Mouse (Mus musculus): ENCODE data around the gene Lama5.

The Lama5 gene

GRCm38 (mm10) chr2:180224647-180225043, 1.0 kb downstream of the Lama5 start:
- DNase-seq (ENCODE audit: low spot score in 2 of 2), result no peak

DNA sequence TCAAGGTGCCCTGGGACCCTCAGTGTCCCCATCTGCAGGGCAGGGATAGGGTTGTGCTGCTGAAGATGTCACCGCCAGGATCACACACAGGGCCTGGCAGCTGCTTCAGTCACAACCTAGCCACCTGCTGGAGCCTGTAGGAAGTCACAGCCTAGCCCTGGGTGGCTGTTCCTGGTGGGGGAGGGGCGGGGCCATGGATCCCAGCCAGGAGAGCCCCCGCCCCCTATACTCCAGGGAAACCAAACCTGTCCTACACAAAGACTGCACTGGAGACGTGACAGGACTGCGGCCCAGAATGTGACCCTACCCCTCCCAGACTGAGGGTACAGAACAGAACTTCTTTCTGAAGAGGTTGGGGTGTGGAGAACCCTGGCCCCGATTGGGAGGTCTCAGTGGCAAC, 3.4 kb downstream of the Lama5 start:
- no peak for DNase-seq (ENCODE audit: low spot score in 2 of 2)

DNA sequence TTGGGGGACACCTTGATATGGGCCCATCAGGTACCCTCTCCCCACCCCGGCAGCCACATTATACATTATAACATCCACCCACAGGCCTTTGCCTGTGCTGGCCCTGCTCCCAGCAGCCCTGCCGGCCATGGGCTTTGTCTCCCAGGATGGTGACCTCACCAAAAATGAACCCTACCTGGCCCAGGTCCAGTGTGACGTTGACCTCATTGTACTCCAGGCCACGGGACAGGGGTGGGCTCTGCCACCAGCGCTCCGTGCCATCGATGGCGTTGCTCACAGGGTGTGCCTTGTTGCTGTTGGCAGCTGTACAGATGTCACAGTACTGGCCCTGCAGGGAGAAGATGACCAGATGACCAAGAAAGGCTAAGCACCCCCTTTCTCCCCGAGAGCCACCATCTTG, 4.6 kb downstream of the Lama5 start:
- no peak for DNase-seq (ENCODE audit: low spot score in 2 of 2)

DNA sequence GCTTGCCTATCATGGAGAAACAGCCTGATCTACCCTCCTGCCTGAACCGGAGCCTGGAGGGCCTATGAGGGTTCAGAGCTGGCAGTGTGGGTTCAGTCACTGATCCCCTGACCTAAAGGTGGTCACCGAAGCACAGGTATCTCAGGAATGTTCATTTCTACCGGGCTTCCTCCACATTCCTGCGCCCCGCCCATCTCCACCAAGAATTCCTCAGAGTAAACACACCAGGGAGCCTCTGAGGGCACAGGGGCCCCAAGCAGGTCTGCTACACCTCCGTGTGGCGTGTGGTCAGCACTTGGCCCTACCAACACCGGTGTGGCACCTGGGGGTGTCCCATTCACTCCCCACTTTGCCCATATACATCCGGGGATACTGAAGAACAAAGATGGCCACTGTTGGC, 5.5 kb downstream of the Lama5 start:
- no peak for DNase-seq (ENCODE audit: low spot score in 2 of 2)

DNA sequence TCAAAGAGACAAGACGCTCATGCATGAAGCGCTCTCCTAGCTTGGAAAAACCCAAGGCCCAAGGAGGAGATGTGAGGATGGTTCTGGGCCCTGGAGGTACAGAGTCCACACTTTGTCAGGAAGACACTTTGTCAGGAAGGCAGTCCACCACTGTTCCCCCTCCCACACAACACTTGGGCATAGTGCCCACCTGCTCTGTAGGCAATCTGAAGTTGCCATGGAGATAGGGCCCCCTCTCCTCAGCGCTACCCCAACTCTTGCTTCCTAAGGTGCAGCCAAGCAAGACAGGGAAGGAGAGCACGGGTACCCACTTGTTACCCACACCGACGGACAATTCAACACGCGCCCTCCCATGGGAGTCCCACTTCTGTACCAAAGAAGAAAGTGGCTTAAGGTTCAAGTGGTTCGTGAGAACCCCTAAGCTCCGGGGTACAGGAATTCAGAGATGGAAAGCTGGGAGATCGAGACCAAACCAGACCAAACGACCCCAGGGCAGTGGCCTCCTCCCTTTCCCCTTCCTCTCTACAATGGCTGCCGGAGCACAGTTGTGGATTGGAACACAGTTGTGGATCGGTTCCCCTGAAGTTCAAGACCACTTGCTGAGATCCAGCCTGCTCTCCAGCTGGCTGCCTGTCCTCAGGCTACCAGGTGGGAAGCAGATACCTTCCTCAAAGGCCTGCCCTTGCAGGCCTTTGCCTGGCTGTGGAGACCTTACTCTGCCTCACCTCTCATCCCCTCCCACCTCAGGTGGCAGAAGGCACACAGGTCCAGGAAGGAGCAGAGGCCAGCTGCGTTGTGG, 6.3 kb downstream of the Lama5 start:
- no peak for DNase-seq (ENCODE audit: low spot score in 2 of 2)

GRCm38 (mm10) chr2:180218677-180219076, 7.0 kb downstream of the Lama5 start:
- DNase-seq (ENCODE audit: low spot score in 2 of 2), result no peak

DNA sequence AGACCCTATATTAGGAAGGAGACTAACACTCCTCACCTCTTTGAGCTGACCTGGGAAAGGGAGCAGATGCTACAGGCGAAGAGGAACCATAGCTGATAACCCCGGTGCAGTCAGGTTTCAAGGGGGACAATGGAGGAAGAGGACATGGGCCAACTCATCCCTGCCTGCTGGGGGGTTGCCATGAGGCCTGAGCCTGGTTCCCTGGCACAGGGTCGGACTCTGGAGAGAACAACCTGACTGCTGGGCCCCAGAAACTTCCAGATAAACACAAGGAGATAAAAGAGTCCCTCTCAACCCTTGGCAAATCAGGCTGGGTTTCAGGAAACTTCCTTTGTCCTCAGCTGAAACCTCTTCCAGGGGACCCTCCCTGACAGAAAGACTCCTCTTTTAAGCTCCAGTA, 7.4 kb downstream of the Lama5 start:
- no peak for DNase-seq (ENCODE audit: low spot score in 2 of 2)

DNA sequence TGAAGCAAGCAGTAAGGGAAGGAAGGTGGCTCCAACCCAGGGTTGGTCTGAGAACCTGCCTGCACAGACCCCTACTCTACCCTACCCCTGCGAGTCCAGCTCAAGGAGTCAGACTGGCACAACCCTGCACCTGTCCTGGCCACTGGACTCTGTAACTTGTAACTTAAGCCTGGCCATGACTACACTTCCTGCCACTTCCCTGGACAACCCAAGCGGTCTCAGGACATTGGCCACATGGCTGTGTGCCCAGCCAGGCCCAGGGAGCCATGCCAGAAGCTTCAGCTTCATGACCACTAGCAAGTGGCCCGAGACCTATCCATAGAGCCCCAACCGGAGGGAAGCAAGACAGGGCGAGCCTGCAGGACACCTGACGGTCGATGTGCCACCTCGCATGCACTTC, 8.1 kb downstream of the Lama5 start:
- no peak for DNase-seq (ENCODE audit: low spot score in 2 of 2)

DNA sequence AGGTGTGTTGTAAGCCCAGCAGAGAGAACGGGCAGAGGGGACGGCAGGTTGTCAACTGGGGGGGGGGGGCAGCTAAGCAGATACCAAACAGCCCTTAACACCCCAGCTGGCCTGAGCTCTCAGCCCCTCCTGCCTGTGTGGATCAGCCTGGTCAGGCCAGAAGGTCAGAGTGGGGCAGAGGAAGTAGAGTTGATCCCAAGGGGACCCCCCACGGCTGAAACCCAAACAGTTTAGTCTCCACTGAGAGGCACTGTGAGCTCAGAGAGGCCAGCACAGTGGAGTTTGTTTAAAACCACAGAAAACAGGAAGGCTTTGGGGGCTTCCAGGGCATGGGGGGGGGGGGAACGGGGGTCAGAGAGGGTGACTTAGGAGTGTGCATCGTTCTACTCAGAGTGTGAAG, 8.7 kb downstream of the Lama5 start:
- DNase-seq (ENCODE audit: low spot score in 2 of 2), result no peak

GRCm38 (mm10) chr2:180215951-180216350, 9.7 kb downstream of the Lama5 start:
- no peak for DNase-seq (ENCODE audit: low spot score in 2 of 2)

DNA sequence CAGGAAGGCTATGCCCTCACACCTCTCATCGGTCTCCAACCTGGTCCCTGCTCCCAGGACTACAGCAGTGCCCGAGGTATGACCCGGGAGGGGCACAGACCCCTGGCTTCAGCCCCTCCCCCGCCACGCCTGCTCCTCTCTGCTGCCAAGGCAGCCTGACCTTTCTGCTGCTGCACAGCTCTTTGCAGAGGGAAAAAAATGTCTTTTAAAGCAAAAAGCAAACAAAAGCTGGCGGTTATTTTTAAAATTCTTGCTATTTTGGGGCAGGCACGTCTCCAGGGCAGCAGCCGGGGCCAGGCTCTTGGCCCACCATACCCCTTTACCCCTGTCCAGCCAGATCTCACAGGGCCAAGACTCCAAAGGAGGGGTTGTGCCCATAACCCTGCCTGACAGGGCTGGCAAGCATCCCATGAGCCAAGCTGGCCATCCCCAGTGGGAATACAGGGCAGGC, 10.6 kb downstream of the Lama5 start:
- no peak for DNase-seq (ENCODE audit: low spot score in 2 of 2)

- DNase-seq (ENCODE audit: low spot score in 2 of 2), result no peak
Observed at GRCm38 (mm10) chr2:180214352-180214978, 11.2 kb downstream of the Lama5 start.

DNA sequence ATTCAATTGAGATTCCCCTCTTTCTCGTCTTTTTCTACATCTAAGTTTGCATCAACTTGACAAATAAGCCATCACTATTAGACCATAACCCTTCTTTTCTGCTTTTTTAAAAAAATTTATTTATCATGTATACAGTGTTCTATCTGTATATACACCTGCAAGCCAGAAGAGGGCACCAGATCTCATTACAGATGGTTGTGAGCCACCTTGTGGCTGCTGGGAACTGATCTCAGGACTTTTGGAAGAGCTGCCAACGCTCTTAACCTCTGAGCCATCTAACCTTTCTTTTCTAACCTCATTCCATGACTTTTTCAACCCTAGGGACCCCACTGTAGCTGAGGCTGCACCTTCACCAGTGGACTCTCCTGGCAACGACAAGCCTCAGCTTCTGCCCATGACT, 13.4 kb downstream of the Lama5 start:
- DNase-seq (ENCODE audit: low spot score in 2 of 2), result no peak

DNA sequence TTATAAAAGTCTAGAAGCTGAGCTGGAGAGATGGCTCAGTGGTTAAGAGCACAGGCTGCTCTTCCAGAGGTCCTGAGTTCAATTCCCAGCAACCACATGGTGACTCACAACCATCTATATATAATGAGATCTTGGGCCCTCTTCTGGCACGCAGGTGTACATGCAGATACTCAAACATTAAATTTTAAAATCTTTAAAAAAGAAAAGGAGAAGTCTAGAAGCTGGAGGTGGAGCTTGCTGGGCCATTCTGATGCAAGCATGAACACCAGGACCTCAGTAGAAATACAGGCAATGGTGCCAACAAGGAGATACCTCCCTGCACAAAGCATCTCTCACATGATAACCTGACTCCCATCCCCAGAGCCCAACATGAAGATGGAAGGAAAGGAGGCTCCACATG, 16.7 kb downstream of the Lama5 start:
- DNase-seq (ENCODE audit: low spot score in 2 of 2), result no peak

- no peak for DNase-seq (ENCODE audit: low spot score in 2 of 2)
Observed at GRCm38 (mm10) chr2:180207840-180208239, 17.8 kb downstream of the Lama5 start.

DNA sequence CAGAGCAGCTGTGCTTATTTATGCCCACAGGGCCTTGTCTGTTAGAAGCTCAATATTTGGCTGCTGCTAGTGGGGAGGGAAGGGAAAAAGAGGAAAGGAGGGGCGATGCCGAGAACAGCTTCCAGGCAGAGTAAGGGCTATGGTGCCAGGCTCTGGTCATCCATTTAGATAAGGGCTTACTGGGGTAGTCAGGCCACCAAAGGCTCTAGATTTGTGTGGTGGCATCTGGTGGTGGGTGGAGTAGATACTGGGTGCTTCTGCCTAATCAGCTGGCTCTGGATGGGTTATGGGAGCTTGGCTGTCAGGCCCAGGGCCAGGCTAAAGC, 19.7 kb downstream of the Lama5 start:
- no peak for DNase-seq (ENCODE audit: low spot score in 2 of 2)

- DNase-seq (ENCODE audit: low spot score in 2 of 2), result no peak
Observed at GRCm38 (mm10) chr2:180205083-180205955, 20.3 kb downstream of the Lama5 start.

GRCm38 (mm10) chr2:180204501-180204900, 21.2 kb downstream of the Lama5 start:
- DNase-seq (ENCODE audit: low spot score in 2 of 2), result no peak

GRCm38 (mm10) chr2:180202805-180203204, 22.9 kb downstream of the Lama5 start:
- no peak for DNase-seq (ENCODE audit: low spot score in 2 of 2)

DNA sequence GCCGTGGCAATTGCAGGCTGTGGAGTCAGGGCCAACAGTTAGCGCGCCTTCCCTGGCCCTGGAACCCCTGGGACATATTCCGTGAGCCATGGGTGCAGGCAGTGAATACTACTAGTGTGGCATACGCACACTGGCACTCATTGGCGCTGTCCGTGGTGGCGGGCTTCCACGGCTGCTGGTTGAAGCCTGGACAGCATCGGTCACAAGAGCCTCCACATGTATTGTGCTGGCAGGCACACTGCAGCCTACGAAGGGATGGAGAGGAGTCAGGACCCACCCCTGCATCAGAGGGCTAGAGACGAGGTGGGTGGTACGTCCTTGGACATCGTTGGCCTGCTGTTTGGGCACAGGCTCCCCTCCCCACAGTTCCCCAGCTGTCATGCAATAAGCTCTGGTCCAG, 23.4 kb downstream of the Lama5 start:
- no peak for DNase-seq (ENCODE audit: low spot score in 2 of 2)

DNA sequence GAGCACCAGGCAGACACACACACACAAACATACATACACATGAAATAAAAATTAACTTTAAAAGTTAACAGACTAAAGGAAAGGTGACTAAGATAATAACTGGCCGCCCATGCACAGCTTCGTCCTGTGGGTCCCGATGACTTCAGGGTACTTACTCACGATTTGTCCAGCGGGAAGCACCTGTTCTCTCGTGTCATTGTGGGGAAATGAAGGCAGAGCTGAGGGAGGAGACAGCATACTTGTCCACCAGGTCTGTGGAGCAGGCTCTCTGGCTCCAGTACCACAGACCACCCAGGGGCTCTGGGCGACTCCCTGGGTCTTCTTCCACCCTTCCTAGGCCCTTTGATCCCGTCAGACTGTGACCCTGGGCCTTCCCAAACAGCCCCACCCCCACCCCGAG, 24.4 kb downstream of the Lama5 start:
- DNase-seq (ENCODE audit: low spot score in 2 of 2), result no peak

GRCm38 (mm10) chr2:180200681-180201080, 25.0 kb downstream of the Lama5 start:
- DNase-seq (ENCODE audit: low spot score in 2 of 2), result no peak

- no peak for DNase-seq (ENCODE audit: low spot score in 2 of 2)
Observed at GRCm38 (mm10) chr2:180198782-180199181, 26.9 kb downstream of the Lama5 start.
